Mouse (Mus musculus) heart, embryonic 12.5 days (tissue): ENCODE data around the gene Prkca. TPM values are rescaled to one million over a fixed set of nuclear protein-coding genes. Genes with fewer than 3 reads are reported as not detected.

Experiments used
- ATAC-seq: fragments of 200-750 bp; cut with Nextera tagmentation; 2 replicates; pipeline ENCODE4 v1.8.0; 2017; ENCODE audit warnings: moderate TSS enrichment, moderate library complexity; ENCODE audit not compliant: insufficient number of reproducible peaks, low FRiP score
- H3K27ac ChIP-seq: fragments of 300-500 bp; sonication (generic); 2 replicates; pipeline ENCODE4 v1.5.1; 2016; ENCODE audit warnings: mild to moderate bottlenecking, moderate library complexity; ENCODE audit not compliant: poor library complexity, severe bottlenecking
- H3K27me3 ChIP-seq: fragments of 300-500 bp; sonication (generic); replicated peaks from 2 replicates; pipeline ENCODE4 v1.6.1; 2016; ENCODE audit warnings: mild to moderate bottlenecking, moderate library complexity
- H3K36me3 ChIP-seq: fragments of 300-500 bp; sonication (generic); 2 replicates; pipeline ENCODE4 v1.6.1; 2016; ENCODE audit warnings: mild to moderate bottlenecking, moderate library complexity
- H3K4me1 ChIP-seq: fragments of 300-500 bp; sonication (generic); replicated peaks from 2 replicates; pipeline ENCODE4 v1.6.1; 2016; ENCODE audit warnings: mild to moderate bottlenecking
- H3K4me2 ChIP-seq: fragments of 300-500 bp; sonication (generic); 2 replicates; pipeline ENCODE4 v1.6.1; 2016; ENCODE audit warnings: mild to moderate bottlenecking, moderate library complexity
- H3K4me3 ChIP-seq: fragments of 300-500 bp; sonication (generic); 2 replicates; pipeline ENCODE4 v1.5.1; 2016; ENCODE audit warnings: mild to moderate bottlenecking
- H3K9ac ChIP-seq: fragments of 300-500 bp; sonication (generic); 2 replicates; pipeline ENCODE4 v1.6.1; 2016; ENCODE audit warnings: mild to moderate bottlenecking, moderate library complexity
- H3K9me3 ChIP-seq: fragments of 300-500 bp; sonication (generic); replicated peaks from 2 replicates; pipeline ENCODE4 v1.6.1; 2016; ENCODE audit warnings: mild to moderate bottlenecking, moderate library complexity
- WGBS: fragments of 180-500 bp; shearing (Covaris S2); methylation state at CpG from one replicate; pipeline ENCODE4 v1.1.7; 2016; 5-methylcytosine and 5-hydroxymethylcytosine counted together
- polyA plus RNA-seq: library from polyadenylated mRNA; unstranded; fragments of >200 nt; fragmentation: Nextera tagmentation; extraction: Ambion mirVana; gene quantifications from 2 replicates; pipeline ENCODE4 v1.2.1, GENCODE M21; 2016

Prkca gene
- polyA plus RNA-seq, 1 experiment from 2014 or later, result 18.8 TPM

DNA sequence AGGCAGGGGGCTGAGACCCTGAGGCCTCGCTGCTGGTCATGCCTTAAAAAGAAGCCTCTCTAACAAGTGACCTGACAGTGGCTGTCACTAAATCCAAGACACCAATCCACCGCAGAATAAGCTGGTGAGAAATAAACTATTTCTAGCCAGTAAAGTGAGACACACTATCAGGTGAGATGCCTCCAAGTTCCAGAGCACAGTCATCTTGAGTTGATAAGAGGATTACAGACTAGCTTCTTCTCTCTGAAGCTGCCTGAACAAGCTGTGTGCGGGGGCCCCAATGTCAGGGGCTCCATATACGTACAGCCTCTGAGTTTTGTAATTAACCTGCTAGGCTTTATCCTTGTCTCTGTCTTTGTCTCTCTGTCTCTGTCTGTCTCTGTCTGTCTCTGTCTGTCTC lies 115.2 kb downstream of the Prkca start:
- no peak for ATAC-seq
- no peaks in the 10 kb centered on the region for H3K9me3 ChIP-seq
- H3K27ac ChIP-seq, result 0 out of 2 replicates have a peak overlapping the region, but pooled peaks have one; percentile 6
- H3K27me3 ChIP-seq, result no peaks in the 10 kb centered on the region
- 49% methylated on average over 4 of the region's 4 CpGs for WGBS
- H3K36me3 ChIP-seq, result no peaks in the 10 kb centered on the region
- 0 out of 2 replicates have a peak overlapping the region, but pooled peaks have one; percentile 37 for H3K9ac ChIP-seq
- no peak overlapping the region for H3K4me3 ChIP-seq
- H3K4me1 ChIP-seq, result peaks cover 61% of the 10 kb centered on the region
- H3K4me2 ChIP-seq, result no peak overlapping the region

DNA sequence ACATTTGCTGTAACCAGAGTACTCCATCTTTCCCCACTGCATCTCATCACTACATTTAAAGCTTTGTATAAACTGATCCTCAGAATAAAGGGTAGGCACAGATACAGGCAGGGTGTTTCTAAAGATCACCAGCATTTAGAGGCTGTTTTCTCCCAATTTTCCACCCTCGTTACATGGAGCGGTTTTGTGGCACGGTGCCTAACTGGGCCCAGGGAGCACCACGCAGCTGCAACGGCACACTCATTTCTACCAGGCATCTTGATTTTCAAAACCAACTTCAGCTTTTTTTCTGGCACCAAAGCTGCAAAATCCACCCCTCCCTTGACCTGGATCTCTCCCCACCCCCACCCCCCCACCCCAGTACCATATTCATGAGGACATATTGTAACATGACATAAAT lies 117.5 kb downstream of the Prkca start:
- Histone ChIP-seq H3K9ac (no peak overlapping the region), H3K36me3 (no peaks in the 10 kb centered on the region), H3K27me3 (no peaks in the 10 kb centered on the region), H3K27ac (no peak overlapping the region), H3K4me1 (peaks cover 70% of the 10 kb centered on the region), H3K4me2 (no peak overlapping the region), H3K4me3 (no peak overlapping the region), H3K9me3 (no peaks in the 10 kb centered on the region)
- WGBS, result 94% methylated on average over 5 of the region's 5 CpGs
- ATAC-seq, result no peak

DNA sequence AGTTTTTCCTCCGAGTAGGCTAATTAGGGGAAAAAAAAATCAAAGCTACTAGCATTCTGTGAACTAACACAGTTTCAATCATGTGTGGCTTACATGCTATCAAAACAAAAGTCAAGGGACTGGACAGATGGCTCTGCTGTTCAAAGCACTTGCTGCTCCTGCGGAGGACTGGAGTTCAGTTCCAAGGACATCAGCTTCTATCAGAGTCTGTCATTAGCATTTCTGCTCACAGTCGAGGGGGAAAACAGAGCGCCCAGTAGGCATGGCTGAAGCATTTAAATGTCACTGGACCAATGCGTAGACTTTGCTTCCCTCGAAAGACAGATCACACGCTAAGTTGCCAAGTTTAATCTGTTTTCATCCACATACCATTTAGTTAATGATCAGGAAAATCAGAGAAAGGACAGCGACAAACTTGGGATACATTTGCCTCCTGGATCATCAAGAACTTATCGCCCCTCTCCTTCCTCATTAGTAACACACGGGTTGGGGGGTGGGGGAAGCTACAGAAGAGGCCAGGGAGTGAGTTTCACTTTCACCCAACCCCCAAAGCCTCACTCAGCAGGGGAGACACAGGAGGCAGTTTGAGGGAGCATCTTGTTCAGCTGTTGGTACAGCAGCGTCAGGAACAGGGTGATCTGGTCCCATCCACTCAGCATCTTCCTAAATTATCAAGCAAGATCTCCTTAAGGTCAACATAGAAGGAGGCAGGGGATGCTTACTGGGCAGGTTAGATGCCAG lies 119.3 kb downstream of the Prkca start:
- Histone ChIP-seq H3K9me3 (no peaks in the 10 kb centered on the region), H3K4me3 (no peak overlapping the region), H3K36me3 (no peaks in the 10 kb centered on the region), H3K27me3 (no peaks in the 10 kb centered on the region), H3K9ac (0 out of 2 replicates have a peak overlapping the region, but pooled peaks have one; percentile 20), H3K27ac (peak overlapping the region; percentile 42), H3K4me1 (peaks cover 60% of the 10 kb centered on the region), H3K4me2 (peak overlapping the region; percentile 40)
- 30% methylated on average over 11 of the region's 11 CpGs for WGBS
- no peak for ATAC-seq

- no peak overlapping the region for H3K4me3 ChIP-seq
- H3K4me1 ChIP-seq, result peaks cover 54% of the 10 kb centered on the region
- ATAC-seq, result no peak
- no peak overlapping the region for H3K9ac ChIP-seq
- no peak overlapping the region for H3K4me2 ChIP-seq
- H3K27me3 ChIP-seq, result no peaks in the 10 kb centered on the region
- H3K36me3 ChIP-seq, result no peaks in the 10 kb centered on the region
- no peak overlapping the region for H3K27ac ChIP-seq
- 69% methylated on average over 13 of the region's 13 CpGs for WGBS
- H3K9me3 ChIP-seq, result no peaks in the 10 kb centered on the region
These were observed 120.0 kb downstream of the Prkca start for GRCm38 (mm10) chr11:108223613-108224232.

DNA sequence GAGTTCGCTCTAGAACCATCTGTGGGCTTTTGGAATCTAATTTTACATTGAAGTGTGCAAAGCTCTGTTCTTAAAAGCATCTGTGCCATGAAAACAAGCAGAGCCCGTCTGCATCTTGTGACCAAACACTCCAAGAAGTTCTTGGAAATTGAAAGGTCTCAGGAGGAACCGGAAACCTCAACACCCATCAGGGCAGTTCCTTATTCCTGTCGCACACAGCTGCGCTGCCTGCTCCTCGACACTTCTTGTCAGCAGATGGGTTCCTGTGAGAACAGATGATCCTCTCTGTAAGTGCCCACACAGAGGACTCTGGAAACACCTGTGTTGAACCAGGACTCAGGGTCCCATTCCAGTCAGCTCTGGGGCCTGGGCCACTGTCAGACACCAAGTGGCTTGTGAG lies 120.6 kb downstream of the Prkca start:
- Histone ChIP-seq H3K9ac (no peak overlapping the region), H3K36me3 (no peaks in the 10 kb centered on the region), H3K4me1 (peaks cover 48% of the 10 kb centered on the region), H3K27me3 (no peaks in the 10 kb centered on the region), H3K27ac (no peak overlapping the region), H3K9me3 (no peaks in the 10 kb centered on the region), H3K4me3 (no peak overlapping the region), H3K4me2 (no peak overlapping the region)
- ATAC-seq, result no peak
- WGBS, result 74% methylated on average over 6 of the region's 6 CpGs

- H3K4me1 ChIP-seq, result peaks cover 43% of the 10 kb centered on the region
- H3K4me2 ChIP-seq, result no peak overlapping the region
- no peak overlapping the region for H3K27ac ChIP-seq
- WGBS, result 78% methylated on average over 8 of the region's 8 CpGs
- no peaks in the 10 kb centered on the region for H3K36me3 ChIP-seq
- H3K4me3 ChIP-seq, result no peak overlapping the region
- H3K27me3 ChIP-seq, result no peaks in the 10 kb centered on the region
- no peak overlapping the region for H3K9ac ChIP-seq
- H3K9me3 ChIP-seq, result no peaks in the 10 kb centered on the region
- no peak for ATAC-seq
These were observed 121.1 kb downstream of the Prkca start for GRCm38 (mm10) chr11:108222616-108223015.

GRCm38 (mm10) chr11:108222026-108222425 lies 121.7 kb downstream of the Prkca start:
- Histone ChIP-seq H3K9me3 (no peaks in the 10 kb centered on the region), H3K4me2 (no peak overlapping the region), H3K4me3 (no peak overlapping the region), H3K9ac (no peak overlapping the region), H3K4me1 (peaks cover 37% of the 10 kb centered on the region), H3K27me3 (no peaks in the 10 kb centered on the region), H3K36me3 (no peaks in the 10 kb centered on the region), H3K27ac (no peak overlapping the region)
- 89% methylated on average over 3 of the region's 3 CpGs for WGBS
- ATAC-seq, result no peak

DNA sequence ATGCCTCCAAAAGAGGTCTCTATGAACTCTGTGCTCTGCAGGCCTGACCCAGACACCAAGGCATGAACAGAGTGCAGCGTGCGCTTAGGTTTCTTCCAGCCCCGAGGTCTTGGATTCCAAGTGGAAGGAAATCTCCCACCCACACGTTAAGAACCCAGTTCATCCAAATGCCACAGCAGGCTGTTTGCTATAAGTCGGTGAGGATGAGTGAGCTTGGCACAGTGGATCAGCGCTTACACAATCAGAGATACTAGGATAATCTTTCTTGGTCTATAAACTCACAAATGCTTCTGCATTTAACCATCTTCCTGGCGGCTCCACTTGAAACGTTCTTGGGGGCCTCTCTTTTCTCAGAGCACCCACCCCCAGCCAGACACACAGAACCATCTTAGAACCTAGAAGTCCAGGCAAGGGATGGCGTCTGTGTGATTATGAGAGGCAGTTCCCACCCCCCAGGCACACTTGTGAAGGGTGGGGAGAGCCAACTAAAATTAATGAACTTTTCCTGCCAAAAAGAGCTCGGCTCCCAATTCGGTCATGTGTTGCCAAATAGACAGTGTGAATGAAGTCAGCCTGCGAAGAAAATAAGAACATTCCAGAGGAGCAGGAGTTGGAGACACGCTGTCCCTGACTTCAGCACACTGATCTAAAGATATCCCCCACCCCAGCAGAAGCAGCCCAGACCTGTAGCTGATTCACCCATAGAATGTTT lies 122.4 kb downstream of the Prkca start:
- H3K9ac ChIP-seq, result no peak overlapping the region
- ATAC-seq, result no peak
- no peaks in the 10 kb centered on the region for H3K36me3 ChIP-seq
- no peak overlapping the region for H3K4me2 ChIP-seq
- WGBS, result 79% methylated on average over 13 of the region's 13 CpGs
- peaks cover 38% of the 10 kb centered on the region for H3K4me1 ChIP-seq
- H3K27ac ChIP-seq, result no peak overlapping the region
- H3K9me3 ChIP-seq, result no peaks in the 10 kb centered on the region
- H3K4me3 ChIP-seq, result no peak overlapping the region
- H3K27me3 ChIP-seq, result no peaks in the 10 kb centered on the region

DNA sequence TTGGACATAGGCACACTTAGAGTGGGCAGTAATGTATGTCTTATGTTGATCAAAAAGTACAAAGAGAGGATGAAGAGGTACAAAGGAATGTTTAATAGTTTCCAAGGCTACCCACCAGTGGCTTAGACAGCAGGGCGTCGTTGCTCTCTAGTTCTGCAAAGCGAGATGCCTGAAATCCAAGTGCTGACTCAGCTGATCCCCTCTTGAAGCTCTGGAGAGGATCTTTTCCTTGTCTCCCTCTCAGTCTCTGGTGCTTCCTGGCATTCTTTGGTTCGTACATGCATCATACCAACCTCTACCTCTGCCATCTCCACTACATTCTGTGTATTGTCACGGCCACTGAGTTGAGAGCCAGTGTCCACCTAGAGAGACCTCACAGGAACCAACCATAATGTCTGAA lies 123.1 kb downstream of the Prkca start:
- Histone ChIP-seq H3K4me2 (no peak overlapping the region), H3K27ac (no peak overlapping the region), H3K9ac (no peak overlapping the region), H3K27me3 (no peaks in the 10 kb centered on the region), H3K36me3 (no peaks in the 10 kb centered on the region), H3K4me1 (peaks cover 45% of the 10 kb centered on the region), H3K4me3 (no peak overlapping the region), H3K9me3 (no peaks in the 10 kb centered on the region)
- no peak for ATAC-seq
- 78% methylated on average over 5 of the region's 5 CpGs for WGBS

DNA sequence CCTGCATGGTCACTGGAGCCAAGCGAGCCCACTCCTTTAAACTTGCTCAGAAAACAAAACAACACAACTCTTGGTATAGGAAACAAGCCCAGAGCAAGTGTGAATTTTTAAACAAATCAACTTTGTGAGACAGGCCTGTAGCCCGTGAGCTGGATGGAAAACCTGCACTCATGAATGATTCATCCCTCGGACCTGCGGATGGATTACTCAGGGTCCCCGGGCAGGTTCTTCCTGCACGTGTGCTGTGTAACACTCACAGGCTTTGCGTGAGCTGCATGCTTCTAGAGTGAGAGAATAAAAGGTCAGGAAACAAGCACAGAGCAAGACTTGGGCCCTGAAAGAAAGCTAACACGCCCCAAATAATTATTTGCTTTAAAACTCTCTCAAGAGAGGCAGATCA lies 126.7 kb downstream of the Prkca start:
- Histone ChIP-seq H3K4me1 (peaks cover 37% of the 10 kb centered on the region), H3K9me3 (no peaks in the 10 kb centered on the region), H3K27me3 (no peaks in the 10 kb centered on the region), H3K4me3 (no peak overlapping the region), H3K9ac (no peak overlapping the region), H3K4me2 (no peak overlapping the region), H3K27ac (no peak overlapping the region), H3K36me3 (no peaks in the 10 kb centered on the region)
- ATAC-seq, result no peak
- WGBS, result 81% methylated on average over 8 of the region's 8 CpGs

GRCm38 (mm10) chr11:108216064-108216463 lies 127.7 kb downstream of the Prkca start:
- Histone ChIP-seq H3K4me1 (peaks cover 33% of the 10 kb centered on the region), H3K4me2 (no peak overlapping the region), H3K27me3 (no peaks in the 10 kb centered on the region), H3K27ac (peak overlapping the region; percentile 55; the same call in 1 of the 2 replicates), H3K4me3 (no peak overlapping the region), H3K9me3 (no peaks in the 10 kb centered on the region), H3K36me3 (no peaks in the 10 kb centered on the region), H3K9ac (no peak overlapping the region)
- no peak for ATAC-seq
- WGBS, result 84% methylated on average over 7 of the region's 7 CpGs
